Mouse (Mus musculus): ENCODE results near the gene Gm37240. TPM values are rescaled to one million over a fixed set of nuclear protein-coding genes. Genes with fewer than 3 reads are reported as not detected.

Gene Gm37240
- total RNA-seq, 2 experiments from 2014 or later = 1.4 to 2.4 TPM

DNA sequence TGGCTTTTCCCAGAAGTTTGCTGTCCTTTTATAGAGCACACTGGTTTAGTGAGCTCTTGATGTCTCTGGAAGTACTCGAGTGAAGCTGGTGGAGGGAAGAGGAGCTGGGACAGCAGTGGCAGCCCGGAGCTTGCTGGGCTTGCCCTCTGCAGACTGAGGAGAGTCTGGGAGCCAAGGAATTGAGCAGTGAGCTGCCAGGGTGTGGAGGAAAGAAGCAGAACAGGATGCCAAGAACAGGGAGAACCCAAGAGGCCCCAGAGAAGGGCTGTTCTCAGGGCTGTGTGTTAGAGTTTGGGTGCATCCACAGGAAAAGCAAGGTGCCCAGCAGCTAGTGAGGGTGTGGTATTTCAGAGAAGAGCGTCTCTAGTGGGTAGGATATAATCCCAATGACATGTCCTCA is 245.6 kb downstream of the Gm37240 start:
- no peak for TF ChIP-seq CTCF (conservative IDR thresholded peaks at IDR 0.05)
- DNase-seq (ENCODE audit: low spot score in 2 of 2) = no peak
- Histone ChIP-seq H3K4me3 (no peak overlapping the region), H3K27ac (no peak overlapping the region)

DNA sequence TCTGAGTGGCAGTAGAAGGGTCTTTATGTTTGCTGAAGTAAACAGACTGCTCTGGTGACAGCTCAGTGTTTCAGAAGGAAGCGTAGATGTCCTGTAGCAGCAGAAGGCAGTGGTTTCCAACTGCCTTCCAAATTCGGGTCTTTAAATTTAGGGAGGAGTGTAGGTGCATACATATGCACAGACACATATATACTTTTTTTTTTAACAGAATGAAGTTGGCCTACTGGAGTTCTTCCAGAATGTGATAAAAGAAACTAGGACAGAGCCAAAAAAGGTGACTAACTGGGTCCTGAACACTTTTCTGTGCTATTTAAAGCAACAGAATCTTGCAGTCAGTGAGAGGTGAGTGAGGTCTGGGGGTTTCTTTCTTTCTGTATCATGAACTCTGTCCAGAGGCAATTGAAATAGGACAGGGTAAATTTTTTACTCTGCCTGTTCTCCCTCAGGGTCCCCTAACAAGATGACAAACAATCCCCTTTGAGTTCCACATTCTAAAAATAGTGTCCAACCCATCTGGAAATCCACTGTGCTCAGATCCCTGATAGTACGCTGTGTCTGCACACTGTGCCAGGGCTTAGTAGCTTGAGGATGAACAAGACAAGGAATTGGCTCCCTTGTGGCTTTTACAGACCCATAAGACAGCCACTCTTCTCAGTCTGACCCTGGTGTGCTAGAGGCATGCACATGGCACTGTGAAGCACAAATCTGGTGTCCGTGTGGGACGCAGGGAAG is 250.4 kb downstream of the Gm37240 start:
- Histone ChIP-seq H3K4me3 (no peak overlapping the region), H3K27ac (peak overlapping the region; percentile 46; the same call in 1 of the 2 replicates)
- no peak for DNase-seq (ENCODE audit: low spot score in 2 of 2)
- TF ChIP-seq CTCF (conservative IDR thresholded peaks at IDR 0.05) = no peak

DNA sequence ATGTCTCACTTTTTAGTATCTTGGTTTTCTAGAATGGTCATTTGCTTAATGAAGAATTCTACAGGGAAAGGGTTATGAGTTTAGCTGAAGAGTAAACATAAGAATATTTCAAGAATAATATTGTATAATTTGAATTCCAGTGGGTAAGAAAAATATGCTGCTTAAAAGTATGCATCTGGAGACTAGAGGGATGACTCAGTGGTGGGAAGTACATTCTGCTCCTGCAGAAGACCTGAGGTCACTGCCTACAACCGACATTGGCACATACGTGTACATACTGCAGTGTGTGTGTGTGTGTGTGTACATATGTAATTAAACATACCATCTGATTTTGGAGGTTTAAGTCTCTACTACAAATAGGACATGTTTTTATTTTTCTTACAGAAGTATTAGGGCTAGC is 251.7 kb downstream of the Gm37240 start:
- no peak for DNase-seq (ENCODE audit: low spot score in 2 of 2)
- TF ChIP-seq CTCF (conservative IDR thresholded peaks at IDR 0.05) = no peak

DNA sequence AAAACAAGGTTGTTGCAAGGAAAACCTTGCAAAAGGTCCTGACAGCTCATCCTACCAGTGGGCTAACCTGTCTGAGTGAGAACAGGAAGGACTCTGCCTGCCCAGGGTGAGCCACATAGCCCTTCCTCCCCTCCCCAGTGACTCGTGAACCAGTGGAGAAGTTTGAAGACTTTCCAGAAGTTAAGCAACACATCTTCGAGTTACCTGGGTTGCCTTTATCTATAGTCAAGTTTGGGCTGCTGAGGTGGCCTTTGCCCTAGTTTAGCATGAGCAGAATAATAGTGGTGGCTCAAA is 252.2 kb downstream of the Gm37240 start:
- no peak for TF ChIP-seq CTCF (conservative IDR thresholded peaks at IDR 0.05)
- H3K27ac ChIP-seq = 0 out of 2 replicates have a peak overlapping the region, but pooled peaks have one; percentile 39
- no peak for DNase-seq (ENCODE audit: low spot score in 2 of 2)
- H3K4me3 ChIP-seq = no peak overlapping the region

More for the DNA sequence above, 251.7 kb downstream of the Gm37240 start:
- Histone ChIP-seq H3K27ac (no peak overlapping the region), H3K4me3 (no peak overlapping the region)

DNA sequence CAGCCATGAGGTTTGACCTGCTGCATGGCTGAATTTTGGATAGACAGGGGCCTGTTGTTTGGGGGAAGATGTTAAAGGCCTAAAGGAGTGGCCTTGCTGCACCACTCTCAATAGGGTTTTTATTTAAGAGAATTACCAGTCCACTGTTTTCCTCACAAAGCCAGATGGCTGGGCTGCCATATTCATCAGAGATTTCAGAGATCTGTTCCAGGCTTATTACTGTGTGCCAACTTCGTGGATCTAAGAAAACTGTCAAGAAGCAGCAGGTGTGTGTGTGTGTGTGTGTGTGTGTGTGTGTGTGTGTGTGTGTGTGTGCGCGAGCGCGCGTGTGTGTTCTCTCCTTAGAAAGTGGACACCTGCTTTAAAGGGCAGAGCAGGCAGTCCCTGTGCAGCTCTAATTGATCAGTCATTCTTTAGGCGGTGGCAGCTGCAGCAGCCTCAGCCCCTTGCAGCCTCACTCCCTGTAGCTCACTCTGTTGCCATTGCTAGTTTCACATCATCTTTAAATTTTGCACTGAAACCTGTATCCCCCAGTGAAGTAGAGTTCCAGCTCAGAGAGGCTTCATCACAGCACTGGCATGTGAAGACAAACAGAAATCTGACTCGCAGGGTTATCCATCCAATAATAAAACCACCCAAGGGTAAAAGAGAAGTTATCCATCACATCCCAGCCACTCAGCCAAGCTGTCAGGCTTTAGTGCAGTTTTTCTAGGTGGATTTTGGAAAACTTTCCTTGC is 252.8 kb downstream of the Gm37240 start:
- no peak for TF ChIP-seq CTCF (conservative IDR thresholded peaks at IDR 0.05)
- DNase-seq (ENCODE audit: low spot score in 2 of 2) = no peak
- Histone ChIP-seq H3K27ac (peak overlapping the region; percentile 59), H3K4me3 (no peak overlapping the region)

DNA sequence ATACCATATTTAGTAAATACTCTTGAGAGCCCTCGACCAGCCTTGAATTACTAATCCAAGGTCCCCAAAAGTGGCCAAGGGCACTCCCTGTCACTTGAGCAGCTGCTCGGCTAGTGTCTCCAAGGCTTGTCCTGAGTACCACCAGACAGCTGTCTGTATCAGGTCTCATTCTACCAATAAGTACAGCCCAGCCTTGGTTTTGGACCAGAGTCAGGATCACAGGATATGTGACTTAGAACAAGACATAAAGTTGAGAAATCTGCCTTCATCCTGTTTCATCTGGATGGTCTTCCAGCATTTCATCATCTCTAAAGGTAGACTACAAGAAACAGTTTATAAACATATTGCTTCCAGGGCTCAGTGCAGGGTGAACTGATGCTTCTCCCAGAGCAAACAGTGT is 253.6 kb downstream of the Gm37240 start:
- H3K27ac ChIP-seq = peak overlapping the region; percentile 59
- no peak for TF ChIP-seq CTCF (conservative IDR thresholded peaks at IDR 0.05)
- no peak overlapping the region for H3K4me3 ChIP-seq
- DNase-seq (ENCODE audit: low spot score in 2 of 2) = no peak

DNA sequence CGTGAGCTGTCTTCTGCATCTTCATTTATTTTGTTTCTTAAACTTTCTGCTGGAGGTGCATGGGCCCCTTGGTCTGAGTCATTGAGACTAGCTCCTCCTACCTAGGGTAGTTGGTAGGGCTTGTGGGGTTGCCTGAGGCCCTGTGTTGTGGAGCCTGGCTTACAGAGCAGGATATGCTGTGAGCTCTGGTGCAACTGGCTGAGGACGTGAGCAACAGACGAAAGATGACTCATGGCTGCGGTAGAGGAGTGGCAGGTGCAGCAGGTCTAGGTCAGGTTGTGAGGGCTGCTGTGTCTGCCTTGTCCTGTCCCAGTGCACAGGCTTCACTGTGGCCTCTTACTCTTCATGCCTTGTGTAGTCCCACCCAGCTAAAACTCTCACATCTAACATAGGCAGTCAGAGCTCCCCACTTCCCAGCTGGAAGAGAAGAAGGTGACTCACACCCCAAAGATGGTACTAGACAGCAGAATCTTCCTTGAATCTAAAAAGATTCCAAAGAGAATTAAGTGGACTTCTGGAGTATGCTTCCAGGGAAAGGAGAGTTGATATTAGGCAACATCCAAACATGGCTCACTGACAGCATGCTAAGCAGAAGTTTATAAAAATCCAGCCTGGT is 257.3 kb downstream of the Gm37240 start:
- TF ChIP-seq CTCF (conservative IDR thresholded peaks at IDR 0.05) = no peak
- no peak for DNase-seq (ENCODE audit: low spot score in 2 of 2)

DNA sequence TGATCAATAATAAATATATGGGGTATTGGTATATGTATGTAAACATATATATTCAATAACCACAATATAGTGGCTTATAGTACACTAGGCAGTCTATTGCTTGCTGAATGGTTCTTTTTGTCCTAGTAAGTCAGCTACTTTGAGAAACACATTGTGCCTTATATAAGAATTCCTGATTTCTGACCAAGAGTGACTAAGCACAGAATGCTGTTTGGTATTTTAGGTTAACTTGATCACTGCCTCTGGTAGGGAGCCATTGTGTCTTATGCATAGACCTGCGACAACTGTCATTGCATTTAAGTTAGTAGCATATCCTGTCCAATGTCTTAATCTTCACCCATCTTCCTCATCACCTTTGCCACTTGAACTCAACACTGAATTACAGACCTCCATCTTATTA is 267.6 kb downstream of the Gm37240 start:
- Histone ChIP-seq H3K4me3 (no peak overlapping the region), H3K27ac (peak overlapping the region; percentile 84)
- DNase-seq (ENCODE audit: low spot score in 2 of 2) = no peak
- no peak for TF ChIP-seq CTCF (conservative IDR thresholded peaks at IDR 0.05)

More for the DNA sequence above, 257.3 kb downstream of the Gm37240 start:
- Histone ChIP-seq H3K27ac (peak overlapping the region; percentile 36; the same call in 1 of the 2 replicates), H3K4me3 (no peak overlapping the region)

DNA sequence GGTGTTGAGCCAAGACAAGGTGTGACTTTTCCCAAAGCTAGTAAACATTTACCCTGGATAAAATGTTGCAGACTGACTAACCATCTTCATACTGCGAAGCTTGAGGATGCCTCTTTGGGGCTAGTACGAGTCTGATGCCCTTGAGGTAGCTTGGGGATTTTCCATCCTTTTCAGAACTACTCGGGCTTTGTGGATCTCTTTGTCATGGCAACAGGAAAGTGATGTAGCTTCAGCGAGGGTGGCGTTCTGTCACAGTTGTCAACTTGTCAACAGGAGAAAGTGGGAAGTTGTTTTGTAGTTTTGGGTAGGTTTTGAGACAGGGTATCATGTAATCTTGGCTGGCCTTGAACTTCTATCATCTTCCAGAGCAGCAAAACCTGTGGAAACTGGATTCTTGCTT is 268.0 kb downstream of the Gm37240 start:
- TF ChIP-seq CTCF (conservative IDR thresholded peaks at IDR 0.05) = no peak
- DNase-seq (ENCODE audit: low spot score in 2 of 2) = no peak
- Histone ChIP-seq H3K27ac (peak overlapping the region; percentile 84), H3K4me3 (no peak overlapping the region)

DNA sequence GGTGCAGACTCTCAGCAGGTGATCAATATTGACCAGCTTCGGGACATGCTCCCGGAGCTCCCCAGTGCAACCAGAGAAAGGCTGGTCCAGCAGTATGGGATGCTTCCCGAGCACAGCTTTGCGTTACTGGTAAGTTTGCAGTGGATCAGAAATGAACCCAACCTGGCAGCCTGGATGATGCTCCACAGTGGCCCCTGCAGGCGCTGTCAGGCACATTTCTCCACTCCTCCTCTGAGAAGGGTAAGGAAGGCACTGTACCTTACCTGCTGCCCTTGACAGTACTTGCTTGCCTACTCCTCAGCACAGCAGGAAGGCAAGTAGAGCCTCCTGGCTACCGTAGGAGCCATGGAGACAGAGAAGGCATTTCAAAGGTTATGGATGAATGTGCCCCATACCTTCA is 268.4 kb downstream of the Gm37240 start:
- Histone ChIP-seq H3K27ac (peak overlapping the region; percentile 84), H3K4me3 (no peak overlapping the region)
- DNase-seq (ENCODE audit: low spot score in 2 of 2) = peak in 1 of 2 experiments; percentile 40
- TF ChIP-seq CTCF (conservative IDR thresholded peaks at IDR 0.05) = peak; percentile 65

DNA sequence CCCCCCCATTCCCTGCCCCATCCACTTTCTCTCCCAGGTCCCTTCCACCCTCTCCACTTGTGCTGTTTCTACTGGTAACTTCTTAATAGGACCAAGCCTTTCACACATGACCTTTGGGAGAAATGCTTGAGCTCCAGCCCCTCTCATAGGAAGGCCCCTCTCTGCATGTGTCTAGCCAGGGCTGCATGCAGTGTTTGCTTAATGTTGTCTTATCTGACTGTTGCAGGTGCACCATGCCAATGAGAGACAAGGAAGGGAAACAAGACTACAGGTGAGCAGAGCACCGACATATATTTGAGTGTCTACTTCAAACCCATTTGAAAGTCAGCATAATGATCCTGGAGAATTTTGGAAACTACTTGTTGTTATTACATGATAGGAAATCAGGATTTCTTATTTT is 270.9 kb downstream of the Gm37240 start:
- DNase-seq (ENCODE audit: low spot score in 2 of 2) = no peak
- Histone ChIP-seq H3K27ac (no peak overlapping the region), H3K4me3 (no peak overlapping the region)
- no peak for TF ChIP-seq CTCF (conservative IDR thresholded peaks at IDR 0.05)

DNA sequence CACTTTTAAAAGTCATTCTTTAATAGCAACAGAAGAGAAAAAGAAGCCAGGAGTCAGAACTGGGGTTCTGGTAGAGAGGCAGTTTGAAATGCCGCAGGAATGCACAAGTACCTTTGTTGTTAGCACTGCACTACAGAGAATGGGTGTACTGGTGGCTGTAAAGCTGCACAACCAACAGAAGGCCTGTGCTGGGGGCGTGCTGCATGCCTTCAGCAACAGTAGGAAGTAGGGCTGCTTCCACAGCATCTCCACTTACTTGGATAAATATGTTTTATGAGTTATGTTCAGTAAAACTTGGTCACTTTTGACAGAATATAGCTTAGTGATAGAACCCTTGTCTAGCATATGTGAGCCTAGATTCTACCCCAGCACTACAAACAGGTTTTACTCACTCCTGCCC is 279.6 kb downstream of the Gm37240 start:
- TF ChIP-seq CTCF (conservative IDR thresholded peaks at IDR 0.05) = no peak
- no peak overlapping the region for H3K4me3 ChIP-seq
- DNase-seq (ENCODE audit: low spot score in 2 of 2) = no peak
- H3K27ac ChIP-seq = peak overlapping the region; percentile 80

DNA sequence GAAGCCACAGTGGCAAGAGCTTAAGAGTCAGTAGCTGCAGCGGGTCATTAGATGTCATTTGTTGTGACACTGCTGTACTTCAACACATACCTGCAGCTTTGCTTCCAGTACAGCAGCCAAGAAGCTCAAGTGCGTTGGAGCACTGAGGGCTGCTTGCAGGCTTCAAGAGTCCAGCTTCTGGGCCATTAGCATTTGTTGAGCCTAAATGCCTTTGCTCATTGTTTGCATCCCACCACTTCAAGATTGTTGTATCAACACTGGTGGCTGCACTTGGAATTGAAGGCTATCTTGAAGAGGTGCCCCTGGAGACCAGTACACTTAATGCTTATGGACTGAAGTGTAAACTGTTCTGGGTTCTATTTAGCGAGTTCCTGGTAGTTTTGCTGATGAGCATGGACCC is 280.4 kb downstream of the Gm37240 start:
- H3K27ac ChIP-seq = peak overlapping the region; percentile 80
- no peak for TF ChIP-seq CTCF (conservative IDR thresholded peaks at IDR 0.05)
- H3K4me3 ChIP-seq = no peak overlapping the region
- DNase-seq (ENCODE audit: low spot score in 2 of 2) = no peak
